Mouse (Mus musculus) liver, embryonic 14.5 days (tissue): ENCODE measurements around the gene Gm5741.

Experiments
- CTCF ChIP-seq: IDR thresholded peaks from 2 replicates; pipeline ENCODE4 v1.5.1; 2016; ENCODE audit warnings: antibody characterized with exemption, low read depth, control low read depth
- EP300 ChIP-seq: IDR thresholded peaks from 2 replicates; pipeline ENCODE4 v1.6.1; 2016; ENCODE audit warnings: antibody characterized with exemption, low read depth

- no peak for TF ChIP-seq CTCF
- TF ChIP-seq EP300, result no peak
Observed at GRCm38 (mm10) chr8:85088771-85089170, 21.0 kb upstream of the Gm5741 start.
